Mouse (Mus musculus): ENCODE results near the gene Olfr503.
"Not testable (repeated sequence)": the region's sequence is repeated elsewhere in the genome, so short reads cannot be mapped to it uniquely, and the experiment has no call there.

Gene Olfr503

GRCm38 (mm10) chr7:108544227-108544626, at the start of gene Olfr503:
Olfr503 (plus strand) TSS chr7:108544527.
- not testable (repeated sequence) for DNase-seq

- DNase-seq: no peak
Measured at GRCm38 (mm10) chr7:108524965-108525364, 19.4 kb upstream of the Olfr503 start, which contains the start of gene Olfr502. Olfr502 (minus strand) TSS chr7:108525065.

- DNase-seq: no peak
Measured at GRCm38 (mm10) chr7:108542416-108542815, 1.9 kb upstream of the Olfr503 start.

- no peak for DNase-seq
Measured at GRCm38 (mm10) chr7:108565693-108566092, 21.4 kb downstream of the Olfr503 start, which contains the start of gene Olfr504. Olfr504 (minus strand) TSS chr7:108565793.

GRCm38 (mm10) chr7:108589797-108590196, 45.5 kb downstream of the Olfr503 start:
- DNase-seq: no peak
